Mouse (Mus musculus): ENCODE measurements around the gene Lysmd3.

The Lysmd3 gene

DNA sequence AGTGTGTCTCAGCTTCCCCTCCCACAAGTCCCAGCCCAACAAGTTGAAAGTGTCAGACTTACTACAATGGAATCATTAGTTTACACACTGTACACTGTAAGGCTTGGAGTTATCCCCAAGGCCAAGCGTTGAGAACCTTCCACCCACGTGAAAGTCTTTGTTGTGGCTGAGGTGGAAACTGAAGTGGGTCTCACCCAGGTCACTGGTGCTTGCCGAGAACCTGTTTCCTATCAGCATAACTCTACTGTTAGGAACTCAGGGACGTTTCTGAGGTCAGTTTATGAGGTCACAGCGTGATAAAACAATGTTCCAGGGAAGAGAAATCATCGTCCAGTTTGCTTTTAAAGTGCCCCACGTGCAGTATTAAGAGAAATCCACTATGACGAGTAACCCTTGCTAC is 17.9 kb downstream of the Lysmd3 start:
- DNase-seq = no peak

DNA sequence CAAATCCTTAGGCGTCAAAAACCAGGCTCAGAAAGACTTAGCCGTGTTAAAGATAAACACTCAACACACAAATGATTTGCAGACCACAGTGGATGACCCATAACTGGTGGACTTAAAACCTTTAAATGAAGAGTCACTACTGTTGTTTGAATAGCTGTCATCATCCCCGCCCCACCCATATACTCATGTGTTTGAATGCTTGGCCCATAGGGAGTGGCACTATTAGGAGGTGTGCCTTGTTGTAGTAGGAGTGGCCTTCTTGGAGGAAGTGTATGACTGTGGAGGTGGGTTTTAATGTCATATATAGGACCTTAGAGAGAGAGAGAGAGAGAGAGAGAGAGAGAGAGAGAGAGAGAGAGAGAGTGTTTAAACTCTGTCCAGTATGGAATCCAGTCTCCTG is 25.6 kb downstream of the Lysmd3 start:
- DNase-seq = no peak

DNA sequence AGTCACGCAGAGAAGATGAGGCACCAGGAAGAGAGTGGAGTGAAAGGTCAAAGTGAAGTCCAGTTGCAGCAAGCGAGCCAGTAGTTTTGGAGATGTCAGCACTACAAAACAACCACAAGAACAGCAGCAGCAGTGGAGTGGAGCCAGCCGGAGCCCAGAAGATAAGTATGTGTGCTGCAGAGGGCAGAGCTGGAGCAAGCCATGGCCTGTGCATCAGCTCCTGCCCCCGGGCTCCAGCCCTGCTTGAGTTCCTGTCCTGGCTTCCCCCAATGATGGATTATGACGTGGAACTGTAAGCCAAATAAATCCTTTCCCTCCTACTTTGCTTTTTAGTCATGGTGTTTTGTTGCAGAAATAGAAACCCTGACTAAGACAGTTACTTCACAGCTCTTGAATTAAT is 26.8 kb downstream of the Lysmd3 start:
- no peak for DNase-seq

DNA sequence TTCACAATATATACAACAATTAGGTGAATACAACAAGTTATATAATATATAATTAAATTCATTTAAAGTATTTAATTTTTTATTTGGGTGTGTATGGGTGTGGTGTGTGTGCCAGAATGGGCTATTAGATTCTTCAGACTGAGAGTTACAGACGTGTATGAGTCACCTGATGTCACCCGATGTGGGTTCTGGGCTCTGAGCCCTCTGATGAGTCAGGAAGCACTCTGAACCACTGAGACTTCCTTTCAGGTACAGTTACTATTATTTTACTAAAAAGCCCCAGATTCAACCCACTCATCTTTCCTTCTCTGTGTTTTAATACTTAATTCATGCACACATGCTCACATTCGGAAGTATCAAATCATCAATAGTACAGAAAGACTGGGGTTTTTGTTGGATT is 27.4 kb downstream of the Lysmd3 start:
- DNase-seq = no peak

DNA sequence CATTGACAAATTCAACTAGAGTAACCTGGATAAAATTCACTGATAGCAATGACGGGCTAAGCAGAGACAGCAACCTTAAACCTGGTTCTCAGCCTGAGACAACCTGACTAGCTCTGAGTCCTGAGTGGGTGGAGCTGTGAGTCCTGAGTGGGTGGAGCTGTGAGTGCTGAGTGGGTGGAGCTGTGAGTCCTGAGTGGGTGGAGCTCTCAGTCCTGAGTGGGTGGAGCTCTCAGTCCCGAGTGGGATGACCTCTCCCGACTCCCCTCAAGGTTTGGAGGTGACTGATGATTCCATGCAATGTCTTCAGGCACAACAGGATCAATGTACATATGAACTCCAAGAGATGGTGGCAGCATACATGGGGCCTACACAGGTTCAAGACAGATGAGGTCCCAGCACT is 32.1 kb downstream of the Lysmd3 start:
- DNase-seq = no peak

DNA sequence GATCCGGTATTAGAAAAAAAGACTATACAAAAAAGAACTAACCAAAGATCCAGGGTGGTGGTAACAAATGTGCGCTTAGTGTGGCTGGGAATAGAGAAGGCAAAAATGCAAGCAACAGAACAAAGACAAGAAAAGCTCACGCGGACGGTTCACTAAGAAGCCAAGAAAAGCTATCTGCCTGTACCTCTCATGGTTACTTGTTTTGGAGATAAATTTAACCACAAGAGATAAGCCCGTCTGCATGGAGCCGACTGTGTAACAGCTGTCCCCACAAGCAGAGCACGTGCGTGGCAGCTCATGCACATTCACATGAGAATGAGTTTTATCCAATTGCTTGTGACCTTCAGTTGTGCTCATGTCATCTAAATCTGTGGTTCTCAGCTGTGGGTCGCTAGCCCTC is 33.0 kb downstream of the Lysmd3 start:
- DNase-seq = no peak

DNA sequence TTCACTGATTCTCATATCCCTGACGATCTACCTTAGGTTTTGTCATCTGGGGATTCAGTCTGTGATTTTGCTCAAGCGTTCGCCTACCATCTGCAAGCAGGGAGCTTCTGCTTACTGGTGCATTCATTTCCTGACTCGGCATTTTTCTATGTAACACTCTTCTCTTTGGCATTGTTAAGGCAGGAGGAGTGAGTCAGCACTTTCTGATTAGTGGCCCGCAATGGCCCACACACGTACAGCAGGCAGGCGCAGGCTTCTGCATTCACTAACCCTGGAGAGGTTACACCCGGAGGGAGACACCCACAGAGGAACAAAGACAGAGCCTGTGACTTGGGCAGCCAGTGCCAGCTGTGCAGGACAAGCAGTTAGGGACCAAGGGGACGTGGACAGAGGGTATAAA is 34.1 kb downstream of the Lysmd3 start:
- no peak for DNase-seq

DNA sequence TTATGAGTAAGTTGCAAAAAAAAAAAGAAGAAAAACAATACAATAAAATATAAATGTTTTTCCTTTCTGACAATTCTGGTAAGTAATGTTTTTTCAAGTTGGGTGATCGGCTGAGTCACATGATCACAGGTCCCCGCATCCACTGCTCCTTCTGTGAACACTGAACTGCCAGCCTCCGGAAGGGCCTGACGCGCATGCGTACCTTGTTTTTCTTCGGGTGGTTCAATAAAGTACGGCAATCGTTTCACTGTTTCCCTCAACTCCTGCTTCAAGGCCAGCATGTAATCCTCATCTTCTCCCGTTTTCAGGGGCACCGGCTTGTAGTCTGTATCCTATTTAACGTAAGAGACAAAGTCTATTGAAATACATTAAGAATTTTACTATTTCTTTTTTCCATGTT is 37.0 kb downstream of the Lysmd3 start:
- DNase-seq = no peak

DNA sequence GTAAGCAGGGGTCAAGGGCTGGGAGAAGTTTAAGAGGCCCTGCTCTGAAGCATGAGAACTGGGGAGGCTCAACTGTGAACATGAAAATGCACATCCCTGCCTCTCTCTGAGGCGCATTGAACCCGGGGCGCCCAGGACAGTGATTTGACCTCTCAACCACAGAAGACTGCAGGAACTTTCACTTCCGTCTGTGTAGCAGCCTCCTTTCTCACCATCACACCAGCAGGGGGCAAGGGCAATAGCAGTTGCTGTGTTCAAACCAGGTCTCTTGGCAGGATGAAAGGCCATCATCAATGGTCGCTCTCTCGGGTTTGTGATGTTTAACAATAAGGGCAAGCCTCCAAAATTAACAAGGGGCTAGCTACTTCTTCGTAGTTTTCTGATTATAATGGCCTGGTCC is 45.7 kb downstream of the Lysmd3 start:
- no peak for DNase-seq

DNA sequence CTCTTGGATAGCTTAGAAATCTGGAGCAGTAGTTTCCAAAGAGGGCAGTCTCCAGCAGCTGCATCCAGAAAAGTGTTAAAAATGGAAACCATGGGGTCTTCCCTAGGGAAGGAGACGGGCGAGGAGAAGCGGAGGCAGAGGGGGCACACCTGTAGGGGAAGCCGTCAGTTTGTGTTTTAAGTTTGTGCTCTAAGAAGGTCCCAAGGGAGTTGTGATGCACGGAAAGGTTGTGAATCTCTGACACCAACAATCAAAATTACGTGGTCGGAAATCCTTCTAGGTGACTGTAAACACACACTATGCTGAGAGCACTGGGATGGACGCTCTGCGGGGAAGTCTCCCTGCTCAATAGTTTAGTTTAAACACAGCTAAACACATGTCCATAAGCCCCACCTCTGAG is 46.2 kb downstream of the Lysmd3 start:
- no peak for DNase-seq

DNA sequence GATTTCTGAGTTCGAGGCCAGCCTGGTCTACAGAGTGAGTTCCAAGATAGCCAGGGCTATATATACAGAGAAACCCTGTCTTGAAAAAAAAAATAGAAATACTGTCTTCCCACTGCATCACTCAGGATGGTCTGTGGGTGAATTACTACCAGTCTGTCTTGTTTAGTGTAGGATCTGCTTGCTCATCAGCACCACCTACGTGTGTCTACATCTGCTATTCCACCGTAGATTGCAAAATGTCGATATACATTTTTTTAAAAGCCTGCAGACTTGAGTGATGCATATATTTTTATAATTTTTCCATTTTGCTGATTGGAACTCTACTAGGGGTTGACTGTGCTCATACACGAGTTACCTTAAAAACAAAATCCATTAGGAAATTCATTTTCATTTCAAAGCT is 48.8 kb downstream of the Lysmd3 start:
- no peak for DNase-seq

DNA sequence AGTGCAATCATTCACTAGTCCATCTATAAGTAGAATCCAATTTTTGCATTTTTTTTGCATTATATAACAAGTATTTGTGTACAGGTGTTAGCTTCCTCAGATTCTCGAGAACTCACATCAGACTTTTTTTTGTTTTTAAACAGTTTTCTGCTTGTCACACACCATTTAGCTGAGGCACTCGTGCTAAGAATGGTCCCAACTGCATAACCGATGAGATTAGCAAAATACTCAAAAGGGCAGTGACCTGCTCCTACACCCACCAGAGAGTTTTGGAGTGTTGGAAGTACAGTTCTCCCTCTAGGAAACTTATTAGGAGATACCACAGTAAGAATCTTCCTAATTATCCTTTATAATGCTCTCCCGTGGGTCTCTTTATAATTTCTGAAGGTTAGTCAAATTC is 52.3 kb downstream of the Lysmd3 start:
- DNase-seq = no peak

DNA sequence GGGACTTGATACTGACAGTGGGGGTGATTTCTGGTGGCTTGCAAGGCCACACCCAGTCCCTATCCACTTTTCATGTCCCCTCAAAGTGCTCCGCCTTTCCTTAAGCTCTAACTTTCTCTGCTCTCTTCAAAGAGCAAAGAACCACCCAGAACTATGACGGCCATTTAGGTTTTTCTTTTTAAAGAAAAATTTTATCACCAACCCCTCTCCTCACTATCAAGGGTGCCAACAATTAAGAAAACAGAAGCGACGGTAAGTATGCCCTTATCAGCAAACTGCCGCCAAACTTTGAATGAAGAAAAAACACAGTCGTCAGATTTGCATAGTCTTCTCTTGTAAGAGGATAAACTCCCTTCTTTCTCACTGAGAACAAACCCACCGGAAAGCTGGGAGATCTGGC is 52.8 kb downstream of the Lysmd3 start:
- peak; percentile 7 for DNase-seq

DNA sequence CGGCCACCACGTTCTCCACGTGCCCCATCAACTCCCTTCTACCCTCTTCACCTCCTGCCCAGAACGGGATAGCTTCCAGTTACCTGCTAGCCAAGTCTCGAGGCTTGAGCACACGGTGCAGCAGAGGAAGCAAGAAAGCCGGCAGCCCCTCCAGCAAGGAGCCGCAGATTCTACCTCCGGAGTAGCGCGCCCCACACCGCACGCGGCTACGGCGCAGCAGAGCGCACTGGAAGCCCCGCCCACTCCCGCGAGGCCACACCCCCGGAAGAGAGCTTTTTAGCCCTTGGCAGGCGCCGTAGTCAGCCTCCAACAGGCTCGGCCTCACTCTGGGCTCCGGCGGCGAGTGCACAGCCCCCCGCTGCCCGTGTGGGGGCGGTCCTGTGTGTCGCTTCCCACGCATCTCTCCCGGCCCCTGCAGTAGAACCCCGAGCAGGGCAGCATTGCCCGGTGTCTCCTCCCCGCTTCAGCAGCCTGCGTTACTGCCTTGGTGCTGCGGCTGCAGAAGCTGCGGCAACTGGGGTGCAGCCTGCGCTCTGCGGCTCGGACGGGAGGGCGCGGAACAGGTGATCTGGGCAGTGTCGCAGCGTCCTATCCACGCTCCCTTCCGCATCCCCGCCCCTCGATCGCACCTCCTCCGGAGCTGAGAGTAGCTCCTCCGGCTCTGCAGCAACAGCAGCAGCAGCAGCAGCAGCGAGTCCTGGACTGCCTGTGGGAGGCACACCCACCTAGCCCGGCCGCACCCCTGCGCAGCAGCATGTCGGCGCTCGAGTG is 53.5 kb downstream of the Lysmd3 start, which contains the start of the genes Polr3g and Mblac2:
Gene Polr3g, minus strand, starts transcription at position 239 of the 771 bp plus-strand sequence.
Gene Mblac2, plus strand, starts transcription at position 567 of the 771 bp plus-strand sequence.
- DNase-seq = peak; percentile 96

DNA sequence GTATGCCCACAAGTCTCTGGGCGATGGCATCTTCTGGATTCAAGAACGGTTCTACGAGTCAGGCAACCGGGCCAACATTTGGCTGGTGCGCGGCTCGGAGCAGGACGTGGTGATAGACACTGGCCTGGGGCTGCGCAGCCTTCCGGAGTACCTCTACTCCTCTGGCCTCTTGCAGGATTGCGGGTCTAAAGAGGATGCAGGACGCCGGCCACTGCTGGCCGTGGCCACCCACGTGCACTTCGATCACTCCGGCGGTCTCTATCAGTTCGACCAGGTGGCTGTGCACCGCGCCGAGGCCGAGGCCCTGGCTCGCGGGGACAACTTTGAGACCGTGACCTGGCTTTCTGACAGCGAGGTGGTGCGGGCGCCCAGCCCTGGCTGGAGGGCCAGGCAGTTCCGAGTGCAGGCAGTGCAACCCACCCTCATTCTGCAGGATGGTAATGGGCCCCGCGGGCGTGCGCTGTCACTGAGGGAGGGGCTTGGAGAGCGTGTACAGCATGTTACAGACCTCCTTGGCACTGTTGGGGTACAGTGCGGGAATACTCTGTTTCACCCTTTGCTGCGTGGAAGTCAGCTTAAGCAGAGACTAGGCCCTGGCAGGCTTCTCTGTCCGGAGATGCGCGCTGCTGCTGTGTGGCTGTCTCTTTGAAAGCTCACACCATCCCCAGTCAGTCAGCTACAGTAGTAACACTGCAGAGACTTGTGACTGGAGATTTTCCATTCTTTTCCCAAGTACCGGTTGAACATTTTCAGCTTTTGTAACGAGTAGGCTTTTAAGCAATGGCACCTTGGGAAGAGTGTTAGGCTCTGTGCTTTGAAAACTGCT is 54.3 kb downstream of the Lysmd3 start:
- DNase-seq = no peak

DNA sequence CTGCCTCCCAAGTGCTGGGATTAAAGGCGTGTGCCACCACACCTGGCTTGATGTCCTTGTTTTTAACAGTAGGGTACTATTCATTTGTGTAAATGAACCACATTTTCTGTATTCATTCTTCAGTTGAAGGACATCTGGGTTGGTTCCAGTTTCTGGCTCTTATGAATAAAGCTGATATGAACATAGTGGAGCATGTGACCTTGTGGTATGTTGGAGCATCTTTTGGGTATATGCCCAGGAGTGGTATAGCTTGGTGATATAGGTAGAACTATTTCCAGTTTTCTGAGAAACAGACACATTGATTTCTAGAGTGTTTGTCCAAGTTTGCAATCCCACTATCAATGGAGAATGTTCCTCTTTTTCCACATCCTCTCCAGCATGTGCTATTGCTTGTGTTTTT is 56.4 kb downstream of the Lysmd3 start:
- DNase-seq = no peak

All from lung, postnatal 36 days (tissue).